Mouse (Mus musculus): ENCODE measurements around the gene Best3.
A peak's percentile ranks its signal among the peaks of the same experiment; 100 is the strongest.
"Not testable (repeated sequence)": the region's sequence is repeated elsewhere in the genome, so short reads cannot be mapped to it uniquely, and the experiment has no call there.

The Best3 gene

GRCm38 (mm10) chr10:116978841-116979240, 7.3 kb upstream of the Best3 start:
- DNase-seq (ENCODE audit: low read depth, low spot score), result no peak

- no peak for DNase-seq (ENCODE audit: low read depth, low spot score)
Observed at GRCm38 (mm10) chr10:116980273-116980672, 5.8 kb upstream of the Best3 start.

- no peak for DNase-seq (ENCODE audit: low read depth, low spot score)
Observed at GRCm38 (mm10) chr10:116980888-116981287, 5.2 kb upstream of the Best3 start.

GRCm38 (mm10) chr10:116982526-116982925, 3.6 kb upstream of the Best3 start:
- DNase-seq (ENCODE audit: low read depth, low spot score), result no peak

GRCm38 (mm10) chr10:116984836-116985235, 1.3 kb upstream of the Best3 start:
- DNase-seq (ENCODE audit: low read depth, low spot score), result no peak

GRCm38 (mm10) chr10:116993971-116994370, 7.9 kb downstream of the Best3 start:
- DNase-seq (ENCODE audit: low read depth, low spot score), result no peak

- DNase-seq (ENCODE audit: low read depth, low spot score), result no peak
Observed at GRCm38 (mm10) chr10:116995162-116995561, 9.0 kb downstream of the Best3 start.

- no peak for DNase-seq (ENCODE audit: low read depth, low spot score)
Observed at GRCm38 (mm10) chr10:116995584-116996235, 9.6 kb downstream of the Best3 start.

GRCm38 (mm10) chr10:116996236-116996600, 10.1 kb downstream of the Best3 start:
- DNase-seq (ENCODE audit: low read depth, low spot score), result no peak

GRCm38 (mm10) chr10:116998716-116999455, 12.8 kb downstream of the Best3 start:
- DNase-seq (ENCODE audit: low read depth, low spot score), result no peak

GRCm38 (mm10) chr10:117000975-117001374, 14.9 kb downstream of the Best3 start:
- DNase-seq (ENCODE audit: low read depth, low spot score), result no peak

- no peak for DNase-seq (ENCODE audit: low read depth, low spot score)
Observed at GRCm38 (mm10) chr10:117004695-117005094, 18.6 kb downstream of the Best3 start.

GRCm38 (mm10) chr10:117005707-117006464, 19.8 kb downstream of the Best3 start:
- DNase-seq (ENCODE audit: low read depth, low spot score), result no peak

GRCm38 (mm10) chr10:117009691-117010090, 23.6 kb downstream of the Best3 start:
- no peak for DNase-seq (ENCODE audit: low read depth, low spot score)

GRCm38 (mm10) chr10:117011047-117011446, 24.9 kb downstream of the Best3 start:
- peak; percentile 34 for DNase-seq (ENCODE audit: low read depth, low spot score)

GRCm38 (mm10) chr10:117013689-117014390, 27.7 kb downstream of the Best3 start:
- DNase-seq (ENCODE audit: low read depth, low spot score), result peak; percentile 79

GRCm38 (mm10) chr10:117014565-117014964, 28.5 kb downstream of the Best3 start:
- no peak for DNase-seq (ENCODE audit: low read depth, low spot score)

GRCm38 (mm10) chr10:117018281-117018840, 32.2 kb downstream of the Best3 start:
- no peak for DNase-seq (ENCODE audit: low read depth, low spot score)

GRCm38 (mm10) chr10:117021020-117021754, 35.1 kb downstream of the Best3 start:
- DNase-seq (ENCODE audit: low read depth, low spot score), result peak; percentile 82

GRCm38 (mm10) chr10:117023693-117024092, 37.6 kb downstream of the Best3 start:
- peak; percentile 34 for DNase-seq (ENCODE audit: low read depth, low spot score)

GRCm38 (mm10) chr10:117025776-117026175, 39.7 kb downstream of the Best3 start:
- DNase-seq (ENCODE audit: low read depth, low spot score), result not testable (repeated sequence)
